Mouse (Mus musculus) R1 (cell line): ENCODE results near the gene Rsph14.

Source experiments
- DNase-seq: peaks from one replicate; pipeline ENCODE4 v3.0.0-alpha.2; 2018; ENCODE audit warnings: low read depth, low spot score

Gene Rsph14

DNA sequence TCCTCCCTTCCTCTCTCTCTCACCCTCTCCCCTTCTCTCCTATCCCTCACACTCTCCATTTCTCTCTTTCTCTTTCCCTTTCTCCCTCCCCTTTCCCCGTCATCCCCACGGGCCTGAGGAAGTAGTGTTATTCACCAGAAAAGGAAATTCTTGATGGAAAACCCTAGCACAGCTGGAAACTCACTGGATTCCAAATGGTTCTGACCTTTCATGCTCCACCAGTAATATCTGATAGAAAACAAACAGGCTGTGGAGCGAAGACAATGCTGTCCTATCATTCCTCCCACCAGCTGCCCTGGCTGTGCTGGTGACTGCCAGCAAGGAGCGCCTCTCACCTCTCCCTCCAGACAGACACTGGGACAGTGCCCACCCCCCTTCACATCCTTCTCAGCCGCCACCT, 37.5 kb downstream of the Rsph14 start:
- no peak for DNase-seq

DNA sequence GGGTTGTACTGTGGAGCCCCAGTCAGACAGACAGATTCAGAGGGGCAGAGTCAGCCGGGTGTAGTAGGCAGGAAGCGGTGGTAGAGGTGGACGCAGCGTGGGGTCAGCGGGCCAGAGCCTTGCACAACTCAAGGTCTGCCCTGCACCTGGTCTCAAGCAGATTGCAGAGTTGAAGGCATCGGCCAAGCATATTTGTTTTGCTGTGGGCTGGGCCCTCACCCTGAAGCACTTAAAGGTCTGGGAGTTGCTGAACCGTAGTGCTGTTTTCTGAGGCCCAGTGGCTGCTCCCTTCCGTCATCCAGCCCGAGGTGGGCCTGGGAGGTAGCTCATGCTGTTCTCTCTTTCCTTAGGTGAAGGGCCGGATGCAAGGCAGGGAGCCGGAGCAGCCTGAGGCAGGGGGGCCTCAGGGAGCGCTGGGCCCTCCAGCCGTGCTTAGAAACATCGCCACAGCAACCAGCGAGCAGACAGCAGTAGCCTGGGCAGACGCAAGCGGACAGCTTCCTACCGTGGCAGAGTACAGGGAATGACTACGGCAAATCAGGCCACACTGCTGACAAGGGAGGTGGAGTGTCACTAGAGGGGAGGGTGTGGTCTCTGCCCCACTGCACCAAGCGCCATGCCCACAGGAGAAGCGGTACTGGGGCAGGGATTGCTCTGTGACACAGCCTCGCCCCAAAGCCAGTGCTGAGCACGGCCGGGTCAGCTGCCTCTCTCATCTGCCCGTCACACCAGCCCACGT, 41.6 kb downstream of the Rsph14 start:
- DNase-seq, result no peak

DNA sequence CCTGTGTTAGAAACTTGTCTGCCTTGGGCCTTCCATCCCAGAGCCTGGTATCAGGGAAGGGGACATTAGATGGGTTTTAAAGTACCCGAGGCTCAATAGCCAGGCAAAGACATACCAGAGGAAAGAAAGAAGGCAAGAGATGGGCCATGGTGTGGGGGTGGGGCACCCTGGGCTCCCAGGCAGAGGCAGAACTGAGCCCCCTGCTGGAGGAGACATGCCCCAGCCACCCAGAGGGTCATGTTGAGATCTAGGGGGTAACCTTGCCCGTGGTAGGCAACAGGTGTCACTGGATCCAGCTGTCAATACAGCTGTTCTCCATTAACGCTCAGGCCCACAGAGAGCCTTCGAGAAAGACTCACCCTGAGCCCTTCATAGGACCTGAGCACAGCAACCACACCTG, 42.6 kb downstream of the Rsph14 start:
- DNase-seq, result no peak

DNA sequence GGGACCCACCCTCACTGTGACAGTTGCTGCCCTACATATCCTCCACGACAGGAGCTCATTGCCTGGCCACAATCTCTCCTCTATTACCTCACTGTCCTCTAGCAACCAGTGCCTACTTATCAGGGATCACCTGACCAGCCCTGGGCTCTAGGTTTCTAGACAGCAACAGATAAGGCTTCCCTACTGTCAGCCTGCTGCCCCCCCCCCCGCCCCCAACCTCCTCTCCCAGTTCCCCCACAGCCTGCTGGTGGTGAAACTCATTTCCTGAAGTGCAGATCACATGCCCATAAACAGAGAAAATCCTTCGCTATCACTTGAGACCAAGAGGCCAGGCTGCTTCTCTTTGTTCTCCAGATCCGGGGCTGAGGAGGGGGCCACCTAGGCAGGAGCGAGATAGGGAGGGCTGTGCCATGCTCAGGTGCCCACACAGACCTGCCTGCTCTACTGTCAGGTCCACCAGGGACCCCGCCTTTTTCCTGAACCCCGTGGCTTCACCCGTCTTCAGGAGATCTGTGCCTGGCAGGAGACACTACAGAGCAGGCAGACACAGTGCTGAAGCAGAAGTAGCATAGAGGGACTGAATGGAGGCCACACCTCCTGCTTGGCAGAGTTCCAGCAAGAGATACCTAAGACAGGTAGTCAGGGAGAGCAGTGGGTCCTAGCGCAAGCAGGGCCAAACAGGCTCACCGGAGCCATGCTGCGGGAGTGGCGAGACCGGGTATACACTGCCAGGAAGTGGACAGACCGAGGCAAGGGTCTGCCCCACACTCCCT, 44.5 kb downstream of the Rsph14 start:
- no peak for DNase-seq

DNA sequence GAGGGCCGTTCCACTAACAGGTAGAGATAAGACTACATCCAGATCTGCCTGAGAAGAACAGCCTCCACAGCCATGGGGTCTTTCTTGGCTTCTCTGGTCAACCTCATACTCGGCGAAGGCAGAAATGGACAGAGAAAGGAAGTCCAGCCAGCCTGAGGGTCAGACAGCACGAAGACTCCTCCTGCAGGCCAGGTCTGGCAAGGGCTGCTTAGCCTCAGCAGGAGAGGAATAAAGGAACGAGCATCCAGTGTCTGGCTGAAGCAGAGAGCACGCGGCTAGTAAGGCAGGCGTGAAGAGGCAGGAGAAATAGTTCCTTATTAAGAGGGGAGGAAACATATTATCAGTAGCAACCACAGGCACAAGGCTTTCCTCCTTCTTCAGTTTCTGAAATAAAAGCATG, 49.2 kb downstream of the Rsph14 start:
- no peak for DNase-seq

DNA sequence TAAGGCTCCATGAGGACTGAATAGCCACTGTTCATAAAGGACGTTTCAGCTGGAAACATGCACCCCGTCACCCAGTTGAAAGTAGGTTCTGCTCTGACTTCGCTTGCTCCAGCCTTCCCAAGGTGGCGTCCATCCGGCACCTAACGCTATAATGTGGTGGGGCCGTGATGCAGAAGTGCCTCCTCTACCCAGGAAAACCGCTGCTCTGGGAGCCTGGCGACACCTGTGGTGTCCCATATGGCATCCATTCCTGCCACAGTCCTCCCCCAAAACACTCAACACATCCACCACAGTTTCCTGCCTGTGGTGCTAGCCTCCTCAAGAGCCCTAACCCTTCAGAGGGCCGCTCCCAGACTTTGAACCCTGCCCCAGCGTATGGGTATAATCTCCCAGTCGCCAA, 51.2 kb downstream of the Rsph14 start:
- no peak for DNase-seq

DNA sequence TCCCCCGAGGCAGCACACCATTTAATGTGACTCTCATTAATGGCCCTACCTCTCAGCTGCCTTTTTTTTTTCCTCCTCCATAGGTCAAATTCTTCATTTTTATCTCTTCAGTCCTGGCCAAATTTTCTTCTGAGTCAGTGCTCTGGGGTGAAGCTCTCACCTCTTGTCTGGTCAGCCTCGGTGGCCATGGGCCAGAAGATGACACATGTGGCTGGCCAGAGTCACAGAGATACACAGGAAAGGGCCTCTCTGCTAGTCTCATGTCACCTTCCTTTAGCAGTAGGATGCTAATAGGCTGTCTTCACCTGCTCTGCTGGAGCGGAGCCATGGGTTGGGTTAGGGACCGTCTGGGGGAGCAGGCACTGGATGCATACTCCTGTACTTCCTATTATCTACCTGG, 54.3 kb downstream of the Rsph14 start:
- no peak for DNase-seq

DNA sequence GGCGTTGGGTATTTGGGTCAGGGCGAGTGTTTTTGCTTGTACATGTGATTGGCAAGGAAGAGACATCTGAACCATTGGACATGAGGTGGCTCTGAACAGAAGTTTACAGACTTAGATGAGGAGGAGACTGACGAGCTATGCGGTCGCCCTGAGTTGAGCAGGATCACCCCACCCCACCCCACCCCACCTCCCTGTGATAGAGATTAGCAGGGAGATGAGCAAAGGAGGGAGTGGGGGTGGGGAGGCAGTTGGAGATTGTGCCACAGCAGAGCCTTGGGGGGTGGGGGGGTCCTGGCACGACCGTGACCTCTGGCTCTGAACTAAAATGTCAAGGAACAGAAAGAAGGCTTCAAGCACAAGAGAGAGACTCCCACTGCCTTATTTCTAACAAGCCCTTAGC, 56.0 kb downstream of the Rsph14 start:
- no peak for DNase-seq

DNA sequence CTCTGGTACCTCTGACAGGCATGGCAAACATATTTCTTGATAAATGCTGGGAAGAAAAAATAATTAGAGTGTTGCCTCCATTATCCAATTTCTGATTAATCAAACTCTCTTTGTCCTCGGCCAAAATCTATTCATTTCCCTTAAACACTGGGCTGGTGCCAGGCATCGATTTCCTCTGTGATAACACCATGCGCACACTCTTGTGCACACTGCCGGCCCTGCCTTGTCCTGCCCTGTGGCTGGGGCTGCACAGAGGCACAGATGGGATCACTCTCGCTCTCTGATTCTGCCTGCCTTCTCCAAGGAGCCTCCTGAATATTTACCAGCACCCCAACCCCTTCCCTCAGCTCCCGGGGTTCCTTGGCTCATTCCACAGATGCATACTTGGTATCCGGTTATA, 56.8 kb downstream of the Rsph14 start:
- no peak for DNase-seq

DNA sequence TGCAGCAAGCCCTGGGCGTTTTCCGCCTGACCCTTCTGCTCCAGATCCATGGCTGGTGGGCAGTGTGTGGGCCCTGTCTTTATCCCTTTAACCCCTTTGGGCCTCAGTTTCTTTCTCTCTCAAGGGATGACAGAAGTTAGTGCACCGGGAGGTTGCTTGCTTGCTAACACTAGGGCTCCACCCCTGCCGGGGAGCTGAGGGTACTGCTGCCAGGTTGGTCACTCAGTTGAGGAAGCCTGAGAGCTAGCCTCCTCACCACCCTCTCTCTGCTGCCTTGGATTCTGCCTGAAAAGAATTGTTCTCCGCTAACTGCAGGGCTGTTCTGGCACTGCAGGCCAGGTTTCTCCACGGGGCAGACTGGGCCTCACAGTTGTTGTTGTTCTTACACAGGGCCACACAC, 59.4 kb downstream of the Rsph14 start:
- DNase-seq, result peak; percentile 50

DNA sequence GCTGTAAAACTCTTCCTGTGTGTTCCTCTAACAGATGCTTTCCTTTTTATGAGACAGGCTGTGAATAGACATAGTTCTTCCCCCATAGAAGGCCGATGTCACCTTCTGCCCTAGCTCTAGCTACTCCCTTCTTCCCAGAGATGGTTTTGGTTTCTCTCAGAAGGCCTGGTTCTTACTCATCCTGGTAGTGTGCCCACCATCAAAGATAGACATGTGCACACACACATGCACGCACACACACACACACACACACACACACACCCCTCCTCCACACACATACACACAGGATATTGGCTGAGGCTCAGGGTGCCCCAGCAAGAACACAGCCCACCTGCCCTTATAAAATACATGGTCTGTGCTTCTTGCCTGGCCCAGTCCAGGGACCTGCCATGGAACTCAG, 63.1 kb downstream of the Rsph14 start:
- DNase-seq, result no peak

DNA sequence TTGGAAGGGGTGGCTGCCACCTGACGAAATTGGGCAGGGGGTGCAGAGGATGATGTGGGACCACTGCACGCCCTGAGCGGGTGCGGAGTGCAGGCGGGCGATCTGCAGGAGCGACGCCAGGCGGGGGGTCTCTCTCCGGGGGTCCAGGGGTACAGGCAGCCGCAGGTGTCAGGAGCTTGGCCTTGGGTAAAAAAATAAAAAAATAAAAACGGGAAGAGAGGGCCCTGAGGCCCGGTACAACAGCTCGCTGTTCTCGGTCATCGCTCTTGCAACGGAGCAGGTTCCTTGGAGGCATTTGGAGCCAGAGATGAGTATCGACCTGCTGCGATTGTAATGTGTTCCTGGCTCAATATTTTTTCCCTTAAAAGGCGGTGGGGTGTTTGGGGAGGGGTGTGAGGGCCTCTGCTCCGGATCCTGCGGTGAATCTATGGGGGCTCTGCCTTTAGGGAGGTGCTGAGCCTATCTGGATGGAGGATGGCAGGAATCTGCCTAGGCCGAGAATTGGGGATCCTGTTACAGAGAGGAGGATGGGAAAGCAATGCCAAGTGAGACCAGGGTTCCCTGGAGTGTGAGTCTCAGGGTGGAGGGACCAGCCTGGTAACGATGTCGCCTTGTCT, 64.6 kb downstream of the Rsph14 start:
- DNase-seq, result peak; percentile 20

DNA sequence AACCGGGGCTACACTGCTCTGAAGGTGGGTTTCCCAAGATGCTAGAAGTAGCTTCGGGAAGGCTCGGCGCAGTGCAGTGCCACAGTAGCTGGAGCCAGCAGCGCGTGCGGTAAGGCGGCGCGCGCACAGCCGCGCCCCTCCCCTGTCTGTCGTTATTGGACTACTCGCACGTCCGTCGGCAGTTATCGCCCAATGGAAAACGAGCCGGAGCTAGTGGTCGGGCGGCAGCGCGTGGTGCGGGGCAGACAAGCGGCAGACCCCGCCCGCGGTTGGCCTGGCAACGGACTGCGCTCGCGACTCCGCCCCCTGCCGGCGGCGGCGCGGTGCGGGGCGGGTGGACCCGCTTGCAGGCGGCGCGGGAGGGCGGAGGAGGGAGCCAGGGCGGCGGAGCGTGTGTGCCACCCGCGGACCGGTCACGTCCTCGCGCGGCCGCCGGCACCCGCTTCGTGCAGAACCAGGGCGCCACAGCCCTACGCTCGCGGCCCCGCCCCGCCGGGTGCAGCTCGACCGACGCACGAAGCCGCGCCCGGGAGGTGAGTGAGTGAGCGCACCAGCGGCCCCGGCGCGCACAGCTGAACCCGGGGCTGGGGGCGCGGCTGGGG, 65.4 kb downstream of the Rsph14 start, which contains the start of gene Gnaz:
Gene Gnaz, plus strand, starts transcription at position 328 of the 602 bp plus-strand sequence.
- peak; percentile 96 for DNase-seq

DNA sequence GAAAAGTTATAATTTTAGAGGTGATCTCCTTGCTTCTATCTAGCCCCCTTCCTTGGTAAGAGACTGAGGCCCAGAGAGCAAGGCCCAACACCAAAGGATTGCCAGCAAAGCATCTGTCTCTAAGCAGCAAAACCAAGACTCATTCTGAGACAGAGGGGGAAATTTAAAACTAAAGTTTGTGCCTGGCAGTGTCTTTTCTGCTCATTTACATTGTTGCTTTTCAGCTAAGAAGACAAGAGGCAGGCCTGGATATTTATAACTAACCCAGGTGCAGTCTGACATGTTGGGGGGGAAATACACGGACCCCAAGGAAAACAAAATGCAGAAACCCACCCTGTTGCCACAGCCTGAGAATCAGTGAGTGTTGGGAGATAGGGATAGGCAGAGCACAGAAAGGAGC, 68.0 kb downstream of the Rsph14 start:
- DNase-seq, result no peak

DNA sequence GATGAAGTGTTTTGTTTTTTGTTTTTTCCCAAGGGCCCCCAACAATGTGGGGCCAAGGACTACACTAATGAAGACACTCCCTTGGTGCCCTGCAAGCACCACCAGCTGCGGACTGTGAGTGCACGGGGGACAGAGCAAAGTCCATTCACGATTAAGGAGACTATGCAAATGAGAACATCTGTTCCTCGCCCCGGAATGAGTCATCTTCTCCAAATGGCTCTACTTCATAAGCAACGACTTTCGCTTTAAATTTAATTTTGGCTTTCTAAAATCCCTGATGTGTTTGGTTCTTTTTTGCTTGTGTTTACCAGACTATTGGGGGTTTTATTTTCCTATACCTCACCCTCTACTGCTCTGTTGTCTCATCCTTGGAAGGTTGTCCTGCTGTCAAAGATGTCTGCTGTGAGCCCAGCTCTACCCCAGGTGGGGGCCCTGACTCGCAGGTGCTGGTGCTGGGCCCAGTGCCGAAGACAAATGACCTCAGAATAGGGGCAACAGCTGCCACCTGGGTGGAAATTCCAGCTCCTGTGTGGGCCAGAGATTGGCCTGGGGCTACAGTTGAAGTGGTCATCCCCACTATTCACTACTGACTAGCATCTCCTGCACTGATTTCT, 79.4 kb downstream of the Rsph14 start:
- DNase-seq, result peak; percentile 21

DNA sequence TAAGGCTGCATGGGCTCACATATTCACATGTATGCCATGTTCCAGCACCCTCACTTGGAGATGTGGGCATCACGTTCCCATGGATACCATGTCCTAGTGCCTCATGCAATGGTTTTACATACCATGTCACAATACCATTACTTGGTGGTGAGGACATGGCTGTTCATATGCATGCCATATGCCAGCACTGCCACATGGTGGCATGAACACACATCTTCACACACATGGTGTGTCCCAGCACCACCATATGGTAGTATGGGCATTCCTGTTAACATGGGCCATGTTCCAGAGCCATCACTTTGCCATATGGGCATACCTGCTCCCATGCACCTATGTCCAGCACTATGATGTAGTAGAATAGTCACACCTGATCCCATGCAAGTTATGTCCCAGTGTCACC, 91.6 kb downstream of the Rsph14 start:
- no peak for DNase-seq

DNA sequence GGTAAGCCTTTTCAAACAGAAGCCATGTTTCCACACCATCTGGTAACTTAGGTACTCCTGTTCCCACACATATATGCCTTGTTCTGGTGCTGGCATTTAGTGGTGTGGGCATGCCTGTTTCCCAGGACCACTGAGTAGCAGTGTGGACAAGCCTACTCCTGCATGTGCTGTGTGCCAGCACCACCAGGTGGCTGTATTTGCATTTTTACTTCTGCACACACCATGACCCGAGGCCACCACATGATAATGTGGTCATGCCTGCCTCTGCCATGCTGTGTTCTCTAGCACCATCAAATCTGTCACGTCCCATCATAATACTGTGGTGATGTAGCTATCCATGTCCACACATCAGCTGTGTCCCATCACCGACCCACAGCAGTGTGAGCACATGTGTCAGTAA, 93.1 kb downstream of the Rsph14 start:
- DNase-seq, result no peak

DNA sequence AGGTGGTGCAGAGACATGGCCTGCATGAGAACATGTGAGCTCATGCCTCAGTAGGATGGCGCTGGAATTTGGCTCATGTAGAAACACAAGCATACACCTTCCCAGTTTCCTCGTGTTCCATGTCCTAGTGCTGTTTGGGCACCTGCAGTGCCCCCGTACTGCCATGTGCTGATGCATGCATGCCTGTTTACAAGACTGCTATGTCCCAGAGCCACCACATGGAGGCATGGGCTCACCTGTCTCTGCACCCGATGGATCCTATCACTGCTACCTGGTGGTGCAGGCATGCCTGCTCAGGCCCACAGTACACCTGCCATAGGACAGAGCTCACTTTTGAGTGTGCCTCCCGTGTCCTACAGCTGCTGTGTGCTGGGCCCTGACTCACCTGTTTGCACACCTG, 94.0 kb downstream of the Rsph14 start:
- DNase-seq, result no peak

DNA sequence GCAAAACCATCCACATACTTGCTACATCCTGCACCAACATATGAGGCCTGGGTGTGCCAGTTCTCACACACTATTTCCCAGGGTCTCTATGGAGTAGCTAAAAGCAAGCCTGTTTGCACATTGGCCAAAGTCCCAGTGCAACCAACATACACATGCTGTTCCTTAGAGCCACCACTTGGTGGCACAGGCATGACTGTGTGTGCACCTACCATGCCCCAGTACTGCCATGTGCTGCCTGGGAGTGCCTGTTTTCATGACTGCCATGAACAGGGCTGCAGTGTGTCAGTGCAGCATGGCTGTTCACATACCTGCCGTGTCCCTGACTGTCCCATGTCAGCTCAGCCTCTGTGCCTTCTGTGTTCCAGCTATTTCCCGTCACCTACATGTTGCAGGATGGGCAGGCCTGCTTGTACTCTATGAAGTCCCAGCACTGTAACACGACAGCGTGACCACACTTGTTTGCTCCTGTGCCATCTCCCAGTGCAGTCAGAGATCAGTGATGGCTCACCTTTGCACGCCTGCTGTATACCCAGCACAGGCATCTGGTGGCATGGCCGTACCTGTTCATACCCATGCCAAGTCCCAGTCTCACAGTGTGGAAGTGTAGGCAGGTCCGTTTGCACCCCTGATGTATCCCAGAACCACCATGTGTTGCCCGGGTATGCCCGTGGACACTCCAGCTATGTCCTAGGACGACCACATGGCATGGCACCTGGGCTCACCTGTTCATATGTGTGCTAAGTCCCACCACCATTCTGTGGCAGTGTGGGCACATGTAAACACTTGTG, 95.2 kb downstream of the Rsph14 start:
- peak; percentile 58 for DNase-seq

DNA sequence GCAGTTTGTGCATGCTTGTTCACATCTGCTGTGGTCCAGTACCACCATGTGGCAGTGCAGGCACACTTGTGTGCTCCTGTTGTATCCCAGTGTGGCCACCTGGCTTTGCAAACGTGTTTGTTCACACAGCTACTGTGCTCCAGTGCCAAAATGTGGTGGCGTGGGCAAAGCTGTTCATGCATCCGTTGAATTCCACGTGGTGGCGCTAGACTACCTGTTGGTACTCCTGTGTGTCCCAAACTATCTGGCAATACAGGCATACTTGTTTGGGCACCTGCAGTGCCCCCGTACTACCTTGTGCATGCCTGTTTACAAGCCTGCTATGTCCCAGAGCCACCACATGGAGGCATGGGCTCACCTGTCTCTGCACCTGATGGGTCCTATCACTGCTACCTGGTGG, 97.4 kb downstream of the Rsph14 start:
- DNase-seq, result peak; percentile 79

DNA sequence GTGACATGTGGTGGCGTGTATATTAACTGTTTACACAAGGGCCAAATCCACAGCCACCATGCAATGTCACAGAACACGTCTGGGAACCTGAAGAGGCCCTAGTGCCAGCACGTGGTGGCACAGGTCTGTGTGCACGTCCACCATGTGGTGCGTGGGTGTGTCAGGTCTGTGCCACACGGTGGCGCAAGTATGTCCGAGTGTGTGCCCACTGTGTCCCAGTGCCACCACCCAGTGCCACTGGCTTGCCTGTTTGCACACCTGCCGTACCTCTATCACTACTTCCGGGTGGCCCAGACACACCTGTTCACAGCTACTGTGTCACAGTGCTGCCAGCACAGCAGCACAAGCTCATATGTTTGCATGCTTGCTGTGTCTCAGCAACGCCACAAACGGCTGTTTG, 97.9 kb downstream of the Rsph14 start:
- DNase-seq, result no peak
